Mouse (Mus musculus) CD8-positive naive resting alpha-beta T cell, adult 2 months (primary cell): Measurements from ENCODE around the gene Knl1.
A peak's percentile ranks its signal among the peaks of the same experiment; 100 is the strongest.

Source experiments
- DNase-seq, 2 experiments: peaks; one replicate each; pipeline ENCODE4 v3.0.0; 2022; ENCODE audit warnings: low read depth in 2 of 2, low spot score in 2 of 2

Gene Knl1

GRCm38 (mm10) chr2:119034656-119035396 is 12.1 kb upstream of the Knl1 start, which contains the start of gene Rpusd2:
Gene Rpusd2, plus strand, starts transcription at chr2:119034790.
- peak; percentile 79 to 89 for DNase-seq

GRCm38 (mm10) chr2:119035397-119035745 is 11.5 kb upstream of the Knl1 start:
- no peak for DNase-seq

GRCm38 (mm10) chr2:119040882-119041281 is 6.0 kb upstream of the Knl1 start:
- DNase-seq, result peak in 1 of 2 experiments; percentile 34

GRCm38 (mm10) chr2:119045163-119045562 is 1.8 kb upstream of the Knl1 start:
- DNase-seq, result no peak

GRCm38 (mm10) chr2:119047849-119048248 is 930 bp downstream of the Knl1 start:
- DNase-seq, result no peak

GRCm38 (mm10) chr2:119050132-119050650 is 3.3 kb downstream of the Knl1 start:
- DNase-seq, result no peak

GRCm38 (mm10) chr2:119060139-119060538 is 13.2 kb downstream of the Knl1 start:
- DNase-seq, result no peak

GRCm38 (mm10) chr2:119072397-119072796 is 25.5 kb downstream of the Knl1 start:
- no peak for DNase-seq

GRCm38 (mm10) chr2:119086156-119086555 is 39.2 kb downstream of the Knl1 start:
- no peak for DNase-seq

- DNase-seq, result no peak
Measured at GRCm38 (mm10) chr2:119101552-119101951, 54.6 kb downstream of the Knl1 start.

- no peak for DNase-seq
Measured at GRCm38 (mm10) chr2:119106583-119106982, 59.7 kb downstream of the Knl1 start.

- DNase-seq, result no peak
Measured at GRCm38 (mm10) chr2:119108554-119108953, 61.6 kb downstream of the Knl1 start.

- DNase-seq, result no peak
Measured at GRCm38 (mm10) chr2:119111060-119111459, 64.1 kb downstream of the Knl1 start.

GRCm38 (mm10) chr2:119112438-119113112 is 65.7 kb downstream of the Knl1 start, which contains the start of gene Rad51:
Gene Rad51, plus strand, starts transcription at chr2:119112793.
- DNase-seq, result peak; percentile 65 to 74

GRCm38 (mm10) chr2:119113121-119113925 is 66.4 kb downstream of the Knl1 start:
- peak in 1 of 2 experiments; percentile 28 for DNase-seq

- DNase-seq, result no peak
Measured at GRCm38 (mm10) chr2:119136346-119136898, 89.5 kb downstream of the Knl1 start.

- no peak for DNase-seq
Measured at GRCm38 (mm10) chr2:119145199-119145598, 98.3 kb downstream of the Knl1 start.

- DNase-seq, result no peak
Measured at GRCm38 (mm10) chr2:119146435-119146834, 99.5 kb downstream of the Knl1 start.

GRCm38 (mm10) chr2:119147160-119147678 is 100.3 kb downstream of the Knl1 start:
- DNase-seq, result no peak

- DNase-seq, result no peak
Measured at GRCm38 (mm10) chr2:119147775-119148174, 100.9 kb downstream of the Knl1 start.

- no peak for DNase-seq
Measured at GRCm38 (mm10) chr2:119152255-119152654, 105.3 kb downstream of the Knl1 start.
